Mouse (Mus musculus): ENCODE measurements at regions not wholly inside any gene's neighbourhood (a gene's known extent, or its start where the extent isn't known, plus 50 kb on each side); places are given as distances from the start of the nearest gene placed in this dataset.

- TF ChIP-seq POLR2A (IDR thresholded peaks at IDR 0.05; ENCODE audit: insufficient read length, low read depth) (no peak), USF1 (IDR thresholded peaks at IDR 0.05; ENCODE audit: low read depth) (no peak), MYOD1 (IDR thresholded peaks at IDR 0.05; ENCODE audit: control insufficient read depth in 1 of 3, insufficient read length in 2 of 3, low read depth in 2 of 3) (no peak), MAX (IDR thresholded peaks at IDR 0.05; ENCODE audit: low read depth) (no peak), TCF12 (IDR thresholded peaks at IDR 0.05; ENCODE audit: insufficient read depth, poor library complexity, severe bottlenecking) (no peak)
Measured at GRCm38 (mm10) chr5:105976076-105976475, 99.7 kb downstream of the Zfp326 start.
